Mouse (Mus musculus): Measurements from ENCODE around the gene Pdzd2. TPM values are rescaled to one million over a fixed set of nuclear protein-coding genes. Genes with fewer than 3 reads are reported as not detected.

The Pdzd2 gene
- polyA plus RNA-seq, 1 experiment: under 0.01 TPM

- TF ChIP-seq TAL1 (IDR thresholded peaks at IDR 0.05; ENCODE audit: low read length) (no peak), GATA1 (IDR thresholded peaks at IDR 0.05; ENCODE audit: low read length) (no peak)
- Histone ChIP-seq H3K9me3 (ENCODE audit: control insufficient read depth, low read length) (no peaks in the 10 kb centered on the region), H3K36me3 (ENCODE audit: control insufficient read depth) (no peaks in the 10 kb centered on the region), H3K4me3 (replicated peaks) (no peak overlapping the region), H3K4me1 (ENCODE audit: control insufficient read depth) (peaks cover 20% of the 10 kb centered on the region), H3K27me3 (ENCODE audit: control insufficient read depth) (peaks cover 54% of the 10 kb centered on the region)
Observed at GRCm38 (mm10) chr15:12738301-12739093, 1.2 kb downstream of the Pdzd2 start.

GRCm38 (mm10) chr15:12735208-12735607, 4.5 kb downstream of the Pdzd2 start:
- Histone ChIP-seq H3K9me3 (ENCODE audit: control insufficient read depth, low read length) (no peaks in the 10 kb centered on the region), H3K36me3 (ENCODE audit: control insufficient read depth) (no peaks in the 10 kb centered on the region), H3K4me1 (ENCODE audit: control insufficient read depth) (peaks cover 10% of the 10 kb centered on the region), H3K4me3 (replicated peaks) (no peak overlapping the region), H3K27me3 (ENCODE audit: control insufficient read depth) (peaks cover 39% of the 10 kb centered on the region)
- TF ChIP-seq GATA1 (IDR thresholded peaks at IDR 0.05; ENCODE audit: low read length): no peak
- no peak for TF ChIP-seq TAL1 (IDR thresholded peaks at IDR 0.05; ENCODE audit: low read length)

DNA sequence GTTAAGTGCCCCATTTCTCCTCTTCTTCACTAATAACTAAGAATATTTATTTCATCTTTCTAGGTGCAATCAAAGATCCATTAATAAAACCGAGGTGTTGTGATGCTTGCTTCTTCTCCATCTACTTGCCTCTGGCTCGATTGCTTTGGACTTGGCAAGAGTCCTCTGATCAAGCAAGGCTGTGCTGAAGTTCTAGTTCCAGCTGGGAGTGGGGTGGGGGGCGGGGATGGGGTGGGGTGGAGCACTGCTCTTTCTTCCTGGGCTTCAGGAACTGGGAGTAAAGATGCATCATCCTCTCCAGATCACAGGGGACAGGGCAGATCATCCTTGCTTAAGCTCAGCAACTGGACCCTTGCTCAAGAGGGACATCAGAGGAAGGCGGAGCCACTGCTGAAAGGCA, 5.5 kb downstream of the Pdzd2 start:
- no peaks in the 10 kb centered on the region for H3K36me3 ChIP-seq (ENCODE audit: control insufficient read depth)
- peaks cover 1% of the 10 kb centered on the region for H3K4me1 ChIP-seq (ENCODE audit: control insufficient read depth)
- peaks cover 29% of the 10 kb centered on the region for H3K27me3 ChIP-seq (ENCODE audit: control insufficient read depth)
- no peaks in the 10 kb centered on the region for H3K9me3 ChIP-seq (ENCODE audit: control insufficient read depth, low read length)
- TF ChIP-seq TAL1 (IDR thresholded peaks at IDR 0.05; ENCODE audit: low read length) (no peak), GATA1 (IDR thresholded peaks at IDR 0.05; ENCODE audit: low read length) (no peak)
- H3K4me3 ChIP-seq (replicated peaks): no peak overlapping the region

DNA sequence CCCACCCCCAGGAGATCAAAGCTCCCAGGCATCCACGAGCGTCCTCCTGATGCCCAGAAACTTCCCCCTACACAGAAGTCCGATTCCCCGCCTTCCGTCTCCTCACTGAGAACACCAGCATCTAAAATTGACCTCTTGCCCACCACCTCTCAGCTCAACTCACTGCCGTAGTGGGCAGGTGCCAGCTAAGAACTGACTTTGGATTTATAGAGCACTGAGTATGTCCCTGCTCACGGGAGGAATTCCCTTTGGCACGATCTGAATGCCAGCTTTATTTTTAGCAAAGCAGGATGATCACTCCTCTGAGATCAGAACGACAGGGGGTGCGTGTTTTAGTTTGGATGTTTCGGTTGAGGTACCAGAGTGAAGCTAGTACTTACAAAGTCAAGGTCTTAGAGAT, 7.1 kb downstream of the Pdzd2 start:
- H3K4me3 ChIP-seq (replicated peaks): no peak overlapping the region
- TF ChIP-seq TAL1 (IDR thresholded peaks at IDR 0.05; ENCODE audit: low read length) (no peak), GATA1 (IDR thresholded peaks at IDR 0.05; ENCODE audit: low read length) (no peak)
- no peaks in the 10 kb centered on the region for H3K4me1 ChIP-seq (ENCODE audit: control insufficient read depth)
- no peaks in the 10 kb centered on the region for H3K36me3 ChIP-seq (ENCODE audit: control insufficient read depth)
- peaks cover 13% of the 10 kb centered on the region for H3K27me3 ChIP-seq (ENCODE audit: control insufficient read depth)
- no peaks in the 10 kb centered on the region for H3K9me3 ChIP-seq (ENCODE audit: control insufficient read depth, low read length)

- TF ChIP-seq GATA1 (IDR thresholded peaks at IDR 0.05; ENCODE audit: low read length) (no peak), TAL1 (IDR thresholded peaks at IDR 0.05; ENCODE audit: low read length) (no peak)
- H3K9me3 ChIP-seq (ENCODE audit: control insufficient read depth, low read length): no peaks in the 10 kb centered on the region
Observed at GRCm38 (mm10) chr15:12728381-12728780, 11.3 kb downstream of the Pdzd2 start.

DNA sequence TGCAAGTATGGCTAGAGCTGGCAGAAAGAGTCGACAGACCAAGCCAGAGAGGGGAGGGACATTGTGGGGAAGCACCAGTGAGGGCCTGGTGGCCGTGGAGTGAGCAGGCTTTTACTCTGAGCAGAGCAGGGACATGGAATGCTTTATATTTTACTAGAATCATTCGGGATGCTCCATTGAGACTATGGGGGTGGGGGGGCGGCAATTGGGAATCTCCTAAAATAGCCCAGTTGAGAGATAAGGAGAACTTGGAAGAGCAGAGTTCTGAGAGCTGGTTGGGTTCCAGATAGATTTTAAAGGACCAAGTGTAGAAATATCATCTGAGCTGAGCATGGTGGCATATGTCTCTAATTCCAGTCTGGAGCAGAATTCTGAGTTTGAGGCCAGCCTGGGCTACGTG, 14.5 kb downstream of the Pdzd2 start:
- Histone ChIP-seq H3K27me3 (ENCODE audit: control insufficient read depth) (no peaks in the 10 kb centered on the region), H3K9me3 (ENCODE audit: control insufficient read depth, low read length) (no peaks in the 10 kb centered on the region), H3K4me3 (replicated peaks) (no peak overlapping the region), H3K4me1 (ENCODE audit: control insufficient read depth) (no peaks in the 10 kb centered on the region), H3K36me3 (ENCODE audit: control insufficient read depth) (no peaks in the 10 kb centered on the region)
- no peak for TF ChIP-seq GATA1 (IDR thresholded peaks at IDR 0.05; ENCODE audit: low read length)
- TF ChIP-seq TAL1 (IDR thresholded peaks at IDR 0.05; ENCODE audit: low read length): no peak

More at GRCm38 (mm10) chr15:12728381-12728780, 11.3 kb downstream of the Pdzd2 start:
- Histone ChIP-seq H3K4me1 (ENCODE audit: control insufficient read depth) (no peaks in the 10 kb centered on the region), H3K36me3 (ENCODE audit: control insufficient read depth) (no peaks in the 10 kb centered on the region), H3K4me3 (replicated peaks) (no peak overlapping the region), H3K27me3 (ENCODE audit: control insufficient read depth) (no peaks in the 10 kb centered on the region)

- Histone ChIP-seq H3K9me3 (ENCODE audit: control insufficient read depth, low read length) (no peaks in the 10 kb centered on the region), H3K36me3 (ENCODE audit: control insufficient read depth) (no peaks in the 10 kb centered on the region), H3K27me3 (ENCODE audit: control insufficient read depth) (no peaks in the 10 kb centered on the region), H3K4me1 (ENCODE audit: control insufficient read depth) (no peaks in the 10 kb centered on the region), H3K4me3 (replicated peaks) (no peak overlapping the region)
- no peak for TF ChIP-seq GATA1 (IDR thresholded peaks at IDR 0.05; ENCODE audit: low read length)
- no peak for TF ChIP-seq TAL1 (IDR thresholded peaks at IDR 0.05; ENCODE audit: low read length)
Observed at GRCm38 (mm10) chr15:12721684-12722500, 17.8 kb downstream of the Pdzd2 start.

DNA sequence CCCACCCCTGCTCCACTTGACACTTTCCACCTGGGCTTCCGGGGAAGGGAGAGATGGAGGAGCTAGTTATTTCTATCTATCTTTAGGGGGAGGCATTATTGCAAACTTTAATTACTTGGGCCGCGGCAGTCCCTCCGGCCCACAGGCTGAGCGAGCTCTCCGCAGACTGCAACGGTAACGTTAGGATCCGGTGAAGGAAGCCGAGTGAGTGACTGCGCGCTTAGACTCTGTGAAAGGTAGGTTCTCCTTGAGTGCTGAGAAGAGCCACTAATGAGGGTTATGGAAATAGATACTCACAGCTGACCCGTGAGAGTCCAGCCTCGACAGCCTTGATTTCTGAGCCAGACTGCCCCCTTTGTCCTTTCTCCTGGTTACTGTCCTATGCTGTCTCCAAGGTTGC, 20.9 kb downstream of the Pdzd2 start:
- Histone ChIP-seq H3K4me1 (ENCODE audit: control insufficient read depth) (no peaks in the 10 kb centered on the region), H3K36me3 (ENCODE audit: control insufficient read depth) (no peaks in the 10 kb centered on the region), H3K9me3 (ENCODE audit: control insufficient read depth, low read length) (no peaks in the 10 kb centered on the region), H3K27me3 (ENCODE audit: control insufficient read depth) (no peaks in the 10 kb centered on the region), H3K4me3 (replicated peaks) (no peak overlapping the region)
- TF ChIP-seq GATA1 (IDR thresholded peaks at IDR 0.05; ENCODE audit: low read length) (no peak), TAL1 (IDR thresholded peaks at IDR 0.05; ENCODE audit: low read length) (no peak)

DNA sequence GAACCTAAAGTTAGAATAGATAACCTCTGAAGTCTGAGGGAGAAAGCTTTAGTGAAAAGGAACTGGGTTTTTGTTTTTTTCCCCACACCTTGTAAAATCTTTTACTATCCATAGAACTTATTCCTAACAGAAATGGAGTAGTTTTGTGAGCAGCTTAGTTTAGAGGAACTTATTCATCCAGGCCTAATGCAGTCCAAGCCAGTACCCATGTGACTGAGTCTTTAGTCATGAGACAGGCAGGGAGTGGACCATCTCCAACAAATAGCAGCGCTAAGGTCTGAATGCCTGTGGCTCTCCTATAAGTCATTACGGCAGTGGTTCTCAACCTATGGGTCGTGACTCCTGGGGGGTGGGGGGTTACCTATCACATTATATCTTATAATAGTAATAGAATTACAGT, 22.3 kb downstream of the Pdzd2 start:
- no peak for TF ChIP-seq TAL1 (IDR thresholded peaks at IDR 0.05; ENCODE audit: low read length)
- Histone ChIP-seq H3K9me3 (ENCODE audit: control insufficient read depth, low read length) (no peaks in the 10 kb centered on the region), H3K4me3 (replicated peaks) (no peak overlapping the region), H3K4me1 (ENCODE audit: control insufficient read depth) (no peaks in the 10 kb centered on the region), H3K27me3 (ENCODE audit: control insufficient read depth) (no peaks in the 10 kb centered on the region), H3K36me3 (ENCODE audit: control insufficient read depth) (no peaks in the 10 kb centered on the region)
